Mouse (Mus musculus) adrenal gland, adult (tissue): ENCODE data around the gene Prpf38b.
"Not testable (repeated sequence)": the region's sequence is repeated elsewhere in the genome, so short reads cannot be mapped to it uniquely, and the experiment has no call there.

Source experiments
- DNase-seq, 2 experiments: peaks; one replicate each; pipeline ENCODE4 v3.0.0; 2022 to 2023; ENCODE audit warnings: low spot score in 1 of 2; ENCODE audit not compliant: inconsistent age in 2 of 2

Gene Prpf38b

GRCm38 (mm10) chr3:108902038-108902437 is 9.5 kb downstream of the Prpf38b start:
- peak in 1 of 2 experiments; percentile 48 for DNase-seq

DNA sequence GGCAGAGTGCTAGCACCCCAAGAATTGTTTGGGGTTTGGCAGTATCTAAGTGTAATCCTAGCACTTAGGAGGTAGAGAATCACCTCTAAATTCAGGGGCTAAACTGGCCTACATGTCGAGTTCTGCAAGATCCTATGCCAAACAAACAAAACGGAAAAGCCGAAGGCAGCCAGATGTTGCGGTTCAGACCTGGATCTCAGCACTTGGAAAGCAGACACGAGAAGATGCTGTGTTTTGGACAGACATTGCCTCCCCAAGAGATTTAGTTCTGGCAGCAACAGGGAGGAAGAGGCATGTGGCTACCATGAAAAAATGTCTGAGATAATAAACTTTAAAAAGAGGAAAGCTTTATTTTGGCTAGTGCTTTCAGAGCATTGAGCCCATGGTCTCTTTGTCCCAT is 10.8 kb downstream of the Prpf38b start:
- DNase-seq = peak in 1 of 2 experiments; percentile 26

GRCm38 (mm10) chr3:108900147-108900546 is 11.4 kb downstream of the Prpf38b start:
- DNase-seq = peak in 1 of 2 experiments; percentile 29

- DNase-seq = no peak
Observed at GRCm38 (mm10) chr3:108898640-108899039, 12.9 kb downstream of the Prpf38b start.

- DNase-seq = no peak
Observed at GRCm38 (mm10) chr3:108892914-108893313, 18.6 kb downstream of the Prpf38b start.

DNA sequence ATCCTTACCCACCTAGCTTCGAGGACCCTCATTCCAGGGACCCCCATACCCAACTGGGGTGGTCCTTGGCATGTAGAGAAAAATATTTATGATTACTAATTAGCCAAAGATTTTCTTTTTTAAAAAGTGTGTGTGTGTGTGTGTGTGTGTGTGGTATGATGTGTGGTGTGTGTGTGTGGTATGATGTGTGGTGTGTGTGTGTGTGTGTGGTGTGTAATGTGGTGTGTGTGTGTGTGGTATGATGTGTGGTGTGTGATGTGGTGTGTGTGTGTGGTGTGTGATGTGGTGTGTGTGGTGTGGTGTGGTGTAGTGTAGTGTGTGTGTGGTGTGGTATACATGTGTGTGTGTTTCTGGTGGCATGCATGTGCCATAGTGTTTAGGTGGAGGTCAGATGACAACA is 19.4 kb downstream of the Prpf38b start:
- no peak for DNase-seq

GRCm38 (mm10) chr3:108889908-108890307 is 21.6 kb downstream of the Prpf38b start, which contains the start of gene Fndc7:
Fndc7 (minus strand) TSS chr3:108890008.
- DNase-seq = no peak

DNA sequence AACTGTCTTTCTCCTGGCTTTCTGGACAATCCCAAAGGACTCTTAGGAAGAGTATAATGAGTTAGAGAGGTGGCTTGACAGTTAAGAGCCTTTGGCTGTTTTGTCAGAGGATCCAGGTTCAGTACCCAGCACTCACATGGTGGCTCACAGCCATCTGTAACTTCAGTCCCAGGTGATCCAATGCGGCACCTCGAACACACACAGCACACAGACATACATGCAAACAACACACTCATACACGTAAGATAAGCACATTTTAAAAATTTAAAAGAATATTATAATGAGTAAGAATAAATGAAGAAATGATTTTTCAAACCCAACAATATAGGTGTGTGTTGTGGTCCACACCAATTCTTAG is 23.9 kb downstream of the Prpf38b start:
- no peak for DNase-seq

DNA sequence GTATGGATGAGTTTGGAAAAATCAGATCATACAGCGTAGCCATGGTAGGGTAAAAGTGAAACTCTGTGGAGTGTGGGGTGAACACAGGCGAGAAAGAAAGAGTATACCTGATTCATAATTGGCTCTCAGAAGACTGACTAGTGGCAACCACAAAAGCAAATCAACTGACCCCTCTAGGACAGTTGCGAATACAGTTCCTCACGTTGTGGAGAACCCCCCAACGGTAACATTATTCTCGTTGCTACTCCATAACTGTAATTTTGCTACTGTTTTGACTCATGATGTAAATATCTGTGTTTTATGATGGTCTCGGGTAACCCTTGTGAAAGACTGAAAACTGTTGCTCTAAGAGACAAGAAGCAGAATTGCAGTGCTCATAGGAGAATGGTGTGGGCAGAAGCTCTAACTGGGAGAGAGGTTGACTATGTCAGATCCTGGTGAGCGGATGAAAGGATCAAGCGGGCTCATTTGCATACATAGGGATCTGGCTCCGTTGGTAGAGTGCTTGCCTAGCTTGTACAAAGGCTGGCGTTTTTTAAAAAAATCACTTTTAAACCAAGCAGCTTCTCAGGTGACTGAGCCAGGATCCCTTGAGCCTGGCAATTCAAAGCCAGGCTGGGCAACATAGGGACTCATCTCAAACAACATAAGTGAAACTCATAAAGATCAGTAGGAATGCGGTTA is 24.5 kb downstream of the Prpf38b start:
- no peak for DNase-seq

- DNase-seq = peak in 1 of 2 experiments; percentile 44
Observed at GRCm38 (mm10) chr3:108885686-108886530, 25.6 kb downstream of the Prpf38b start.

DNA sequence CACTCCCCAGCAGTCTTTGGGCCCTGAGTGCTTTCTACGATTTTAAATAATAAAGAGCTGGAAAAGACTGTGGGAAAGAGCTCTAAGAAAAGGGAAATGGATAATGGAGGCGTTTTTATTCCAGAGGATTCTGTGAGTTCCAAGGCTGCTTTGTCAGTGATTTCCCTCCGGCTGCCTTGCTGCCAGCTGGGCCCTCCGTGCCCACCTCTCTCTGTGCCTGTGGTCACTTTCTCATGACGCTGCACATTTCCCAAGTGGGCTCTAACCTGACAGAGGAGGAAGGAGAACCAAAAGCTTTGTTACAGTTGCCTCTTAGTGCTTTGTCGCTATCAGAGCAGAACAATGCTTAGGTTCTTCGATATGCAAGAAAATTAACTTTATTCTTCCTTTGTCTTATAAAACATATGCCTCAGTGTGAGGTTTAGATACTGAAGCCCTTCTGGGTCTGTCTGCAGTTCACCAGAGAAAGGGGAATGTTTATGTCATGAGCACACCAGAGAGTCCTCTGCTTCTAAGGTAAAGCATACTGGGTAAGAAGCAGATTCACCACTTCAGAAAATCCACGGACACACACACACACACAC is 26.7 kb downstream of the Prpf38b start:
- no peak for DNase-seq

GRCm38 (mm10) chr3:108883067-108883466 is 28.5 kb downstream of the Prpf38b start:
- DNase-seq = peak in 1 of 2 experiments; percentile 24

DNA sequence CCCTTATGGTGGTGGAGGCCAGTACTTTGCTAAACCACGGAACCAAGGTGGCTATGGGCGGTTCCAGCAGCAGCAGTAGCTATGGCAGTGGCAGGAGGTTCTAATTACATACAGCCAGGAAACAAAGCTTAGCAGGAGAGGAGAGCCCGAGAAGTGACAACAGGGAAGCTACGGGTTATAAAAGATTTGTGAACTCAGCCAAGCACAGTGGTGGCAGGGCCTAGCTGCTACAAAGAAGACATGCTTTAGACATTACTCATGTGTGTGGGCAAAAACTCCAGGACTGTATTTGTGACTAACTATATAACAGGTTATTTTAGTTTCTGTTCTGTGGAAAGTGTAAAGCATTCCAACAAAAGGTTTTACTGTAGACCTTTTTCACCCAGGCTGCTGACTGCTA is 29.7 kb downstream of the Prpf38b start:
- DNase-seq = not testable (repeated sequence)

DNA sequence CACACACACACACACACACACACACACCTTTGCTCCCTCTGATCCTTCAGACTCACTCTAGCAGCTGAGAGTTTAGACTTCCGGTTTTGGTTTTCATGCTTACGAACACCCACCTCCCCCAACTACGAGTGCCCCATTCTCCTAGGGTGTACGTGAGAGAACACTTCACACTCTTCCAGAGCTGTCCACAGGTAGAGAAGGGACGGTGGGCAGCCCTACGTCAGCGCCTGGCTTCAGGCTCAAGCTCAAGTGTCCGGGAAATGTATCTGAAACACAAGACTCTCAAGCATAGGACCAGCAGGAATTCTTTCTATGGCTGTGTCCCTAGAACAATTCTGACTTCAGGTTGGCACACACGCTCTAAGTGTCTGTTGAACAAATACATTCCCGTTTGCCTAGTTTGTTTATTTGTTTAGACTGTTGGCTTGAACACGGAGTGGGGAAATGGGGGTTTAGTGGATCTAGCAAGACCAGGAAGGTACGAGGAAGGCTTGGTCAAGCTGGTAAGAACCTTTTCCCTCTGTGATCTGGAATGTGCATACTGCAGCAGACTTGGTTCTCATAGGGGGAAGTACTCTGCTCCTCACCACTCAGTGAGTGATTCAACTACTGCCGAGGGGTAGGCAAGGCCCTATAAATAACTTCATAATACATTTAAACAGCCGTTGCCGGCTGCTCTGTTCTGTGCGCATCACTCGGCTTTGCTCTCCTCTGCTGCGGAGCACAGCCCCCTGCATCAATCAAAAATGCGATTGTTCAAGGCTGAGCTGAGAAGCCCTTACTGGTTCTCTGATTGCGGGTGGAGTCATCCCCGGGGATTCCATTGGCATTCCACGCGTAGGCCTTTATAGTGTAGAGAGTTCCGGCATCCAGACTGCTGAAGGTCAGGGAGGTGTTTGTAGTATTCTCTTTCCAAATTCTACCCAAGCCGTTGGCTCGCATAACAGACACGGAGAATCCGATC is 30.7 kb downstream of the Prpf38b start:
- peak; percentile 65 to 83 for DNase-seq

GRCm38 (mm10) chr3:108879836-108880435 is 31.6 kb downstream of the Prpf38b start:
- DNase-seq = peak in 1 of 2 experiments; percentile 26

DNA sequence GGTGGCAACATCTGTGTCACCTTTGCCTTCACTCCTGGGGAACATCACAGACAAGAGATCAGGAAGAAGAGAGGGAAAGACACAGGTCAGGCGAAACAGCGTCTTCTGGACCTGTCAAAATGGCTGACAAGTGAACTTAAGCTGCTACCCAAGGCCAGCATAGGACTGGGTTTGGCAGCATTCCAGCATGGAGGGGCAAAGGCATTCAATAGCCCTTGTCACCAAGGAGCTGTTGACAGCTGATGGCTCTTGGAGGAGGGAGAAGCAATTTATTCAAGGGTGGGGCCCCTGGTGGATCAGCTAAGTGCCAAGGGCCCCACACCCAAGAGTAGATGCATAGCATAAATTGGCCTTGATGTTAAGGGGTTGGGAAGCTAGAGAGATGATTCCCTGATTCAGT is 32.4 kb downstream of the Prpf38b start:
- DNase-seq = peak in 1 of 2 experiments; percentile 38

- peak; percentile 79 to 87 for DNase-seq
Observed at GRCm38 (mm10) chr3:108870631-108871030, 40.9 kb downstream of the Prpf38b start.

- DNase-seq = no peak
Observed at GRCm38 (mm10) chr3:108867449-108867848, 44.1 kb downstream of the Prpf38b start.

- no peak for DNase-seq
Observed at GRCm38 (mm10) chr3:108865676-108866075, 45.9 kb downstream of the Prpf38b start.

GRCm38 (mm10) chr3:108865129-108865528 is 46.4 kb downstream of the Prpf38b start:
- DNase-seq = no peak
